Mouse (Mus musculus): Measurements from ENCODE around the gene Jazf1. TPM values are rescaled to one million over a fixed set of nuclear protein-coding genes. Genes with fewer than 3 reads are reported as not detected.

Jazf1 gene
- 23.7 TPM for polyA plus RNA-seq (2015; fragmentation: Illumina TruSeq; extraction: RNeasy Lipid Tissue Mini Kit (QIAGEN cat#74804); ENCODE audit: low read depth, low replicate concordance)

DNA sequence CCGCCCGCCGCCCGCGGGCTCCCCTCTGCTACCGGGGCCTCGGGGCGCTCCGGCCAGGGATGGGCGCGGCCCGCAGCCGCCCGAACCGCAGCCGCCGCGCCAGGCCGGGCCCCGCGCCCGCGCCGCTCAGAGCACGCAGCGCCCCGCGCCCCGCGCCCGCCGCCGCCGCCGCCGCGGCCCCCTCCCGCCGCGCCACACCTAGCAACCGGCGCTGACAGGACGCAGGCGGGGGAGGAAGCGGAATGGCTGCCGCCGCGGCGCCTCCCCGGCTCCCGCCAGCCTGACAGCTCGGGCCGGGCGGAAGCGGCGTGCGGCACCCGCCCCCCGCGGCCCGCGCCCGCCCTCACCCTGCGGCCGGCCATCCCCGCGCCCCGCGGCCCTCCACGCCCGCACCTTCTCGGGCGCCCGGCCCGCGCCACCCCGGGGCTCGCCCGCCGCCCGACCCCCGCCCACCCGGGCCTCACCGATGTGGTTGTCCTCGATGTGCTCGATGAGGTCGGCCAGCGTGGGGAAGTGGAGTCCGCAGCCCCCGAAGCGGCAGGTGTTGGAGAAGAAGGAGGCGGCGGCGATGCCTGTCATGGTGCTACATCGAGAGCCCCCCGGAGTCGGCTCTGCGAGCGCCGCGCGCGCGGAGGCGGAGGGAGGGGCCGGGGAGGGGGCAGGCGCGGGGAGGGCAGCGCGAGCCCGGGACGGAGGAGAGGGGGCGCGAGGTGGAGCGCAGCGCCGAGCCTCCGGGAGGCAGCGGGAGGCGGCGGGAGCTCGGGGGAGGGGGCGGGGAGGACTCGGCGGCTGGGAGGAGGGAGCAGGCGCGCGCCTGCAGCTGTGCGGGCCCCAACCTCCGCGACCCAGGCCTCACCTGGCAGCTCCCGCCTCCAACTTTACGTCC lies at the start of gene Jazf1:
TSS of gene Jazf1 (minus strand) at position 643 of the 886 bp plus-strand sequence.

Other genes with a start within 250 kb of the Jazf1 start
- gene Creb5, start 218.6 kb upstream of the Jazf1 start, polyA plus RNA-seq (2015; fragmentation: Illumina TruSeq; extraction: RNeasy Lipid Tissue Mini Kit (QIAGEN cat#74804); ENCODE audit: low read depth, low replicate concordance), result 2.9 TPM

Data from brain, adult 10 weeks (tissue).